Comparison of ENCODE assay signal across 11 mouse cellular contexts in the genomic region with DNA sequence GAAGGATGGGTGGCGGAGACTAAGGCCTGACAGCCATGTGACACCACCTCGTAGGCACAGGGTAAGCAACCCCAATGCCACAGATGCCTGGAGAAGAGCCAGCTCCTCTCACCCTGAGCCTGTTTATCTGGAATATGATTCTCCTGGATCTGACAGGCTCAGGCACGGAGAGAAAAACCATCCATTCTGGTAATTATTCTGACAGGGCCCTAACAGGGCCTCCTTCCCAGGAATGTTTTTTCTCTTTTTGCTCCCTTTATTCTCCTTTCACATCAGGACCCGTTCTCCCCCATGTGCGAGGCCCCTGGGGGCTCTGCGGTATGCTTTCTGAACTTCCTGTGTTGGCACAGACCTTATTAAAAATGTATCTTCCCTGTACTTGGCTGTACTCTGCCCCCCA.
A peak's percentile ranks its signal among the peaks of the same experiment; 100 is the strongest.
DNase-seq lines count a peak whose midpoint lies in the region; ATAC-seq and TF ChIP-seq lines count a peak whose summit lies in the region.
"Had no signal": no experiment of that assay in that cellular context is flagged by ENCODE, and none has a peak within 500 bp of the region (broad histone marks: within the 10 kb centered on the region; RNA-seq: fewer than 3 reads in every experiment).

No protein-coding gene starts in this region.

- H3K27me3 ChIP-seq in lung, embryonic 15.5 days, result no peaks in the 10 kb centered on the region
- H3K27me3 ChIP-seq in forebrain, postnatal 0 days (ENCODE audit: insufficient read depth, low read length), result no peaks in the 10 kb centered on the region
- no peaks in the 10 kb centered on the region for H3K27me3 ChIP-seq in stomach, embryonic 15.5 days (replicated peaks)

- 27% methylated on average over 6 of the region's 6 CpGs for WGBS in lung, embryonic 15.5 days
- 18% methylated on average over 6 of the region's 6 CpGs for WGBS in forebrain, postnatal 0 days
- 31% methylated on average over 6 of the region's 6 CpGs for WGBS in stomach, embryonic 15.5 days

- H3K9me3 ChIP-seq in lung, embryonic 15.5 days, result no peaks in the 10 kb centered on the region
- no peaks in the 10 kb centered on the region for H3K9me3 ChIP-seq in forebrain, postnatal 0 days (ENCODE audit: low read length)
- H3K9me3 ChIP-seq in stomach, embryonic 15.5 days, result no peaks in the 10 kb centered on the region

- H3K36me3 ChIP-seq in lung, embryonic 15.5 days, result no peaks in the 10 kb centered on the region
- no peaks in the 10 kb centered on the region for H3K36me3 ChIP-seq in forebrain, postnatal 0 days (ENCODE audit: insufficient read depth)
- no peaks in the 10 kb centered on the region for H3K36me3 ChIP-seq in stomach, embryonic 15.5 days

- peaks cover 19% of the 10 kb centered on the region for H3K4me1 ChIP-seq in lung, embryonic 15.5 days
- H3K4me1 ChIP-seq in forebrain, postnatal 0 days (ENCODE audit: insufficient read depth), result peaks cover 7% of the 10 kb centered on the region; the same call in 1 of the 2 replicates
- H3K4me1 ChIP-seq in stomach, embryonic 15.5 days, result no peaks in the 10 kb centered on the region

- 0 out of 2 replicates have a peak overlapping the region, but pooled peaks have one; percentile 18 for H3K27ac ChIP-seq in lung, embryonic 15.5 days
- peak overlapping the region; percentile 48 for H3K27ac ChIP-seq in forebrain, postnatal 0 days (ENCODE audit: low read depth, low read length)
- 0 out of 2 replicates have a peak overlapping the region, but pooled peaks have one; percentile 49 for H3K27ac ChIP-seq in stomach, embryonic 15.5 days
- H3K27ac ChIP-seq: macrophage had no signal

- no peak for ATAC-seq in lung, embryonic 15.5 days (ENCODE audit: borderline replicate concordance, extremely low read depth, low FRiP score, low TSS enrichment)
- ATAC-seq in forebrain, postnatal 0 days, result peak; percentile 52
- ATAC-seq in stomach, embryonic 15.5 days (ENCODE audit: insufficient read depth, low FRiP score, low read depth), result peak; percentile 35; the same call in 1 of the 2 replicates

- H3K9ac ChIP-seq in lung, embryonic 15.5 days, result no peak overlapping the region
- H3K9ac ChIP-seq in forebrain, postnatal 0 days, result no peak overlapping the region
- no peak overlapping the region for H3K9ac ChIP-seq in stomach, embryonic 15.5 days

- no peak overlapping the region for H3K4me3 ChIP-seq in lung, embryonic 15.5 days
- no peak overlapping the region for H3K4me3 ChIP-seq in forebrain, postnatal 0 days (ENCODE audit: low read depth, low read length)
- H3K4me3 ChIP-seq in stomach, embryonic 15.5 days (replicated peaks), result no peak overlapping the region

- TF ChIP-seq CTCF in forebrain, postnatal 0 days (IDR thresholded peaks at IDR 0.05; ENCODE audit: low read depth), result no peak

- peak; percentile 21 for DNase-seq in embryo, embryonic 10 days (ENCODE audit: low spot score)
- no peak for DNase-seq in embryo, embryonic 9.5 days (ENCODE audit: extremely low spot score)
- DNase-seq in lung, postnatal 10 days, result no peak
- DNase-seq in forebrain, postnatal 0 days, result no peak
- no peak for DNase-seq in lung, postnatal 4 days
- no peak for DNase-seq in ovary, postnatal 36 days (ENCODE audit: low spot score)
- DNase-seq: heart, postnatal 4 days; layer of hippocampus, postnatal 36 days had no signal

- no peak overlapping the region for H3K4me2 ChIP-seq in lung, embryonic 15.5 days
- no peak overlapping the region for H3K4me2 ChIP-seq in forebrain, postnatal 0 days (ENCODE audit: low read depth)
- no peak overlapping the region for H3K4me2 ChIP-seq in stomach, embryonic 15.5 days
